Mouse (Mus musculus): ENCODE results near the gene Atp2b1. TPM values are rescaled to one million over a fixed set of nuclear protein-coding genes. Genes with fewer than 3 reads are reported as not detected.
A peak's percentile ranks its signal among the peaks of the same experiment; 100 is the strongest.

Gene Atp2b1
- polyA plus RNA-seq, 1 experiment from 2014 or later, result 176 TPM

- no peak overlapping the region for H3K27ac ChIP-seq (ENCODE audit: low read depth)
- WGBS, result 78% methylated on average over 18 of the region's 18 CpGs
- DNase-seq (no peak), ATAC-seq (ENCODE audit: insufficient read depth) (no peak)
- H3K9ac ChIP-seq, result no peak overlapping the region
- TF ChIP-seq CTCF (IDR thresholded peaks at IDR 0.05; ENCODE audit: low read depth), result no peak
- no peaks in the 10 kb centered on the region for H3K9me3 ChIP-seq (ENCODE audit: low read depth, low read length)
- peaks cover 13% of the 10 kb centered on the region for H3K4me1 ChIP-seq (ENCODE audit: insufficient read depth)
- no peak overlapping the region for H3K4me3 ChIP-seq (ENCODE audit: low read depth, low read length)
- peaks cover 16% of the 10 kb centered on the region for H3K36me3 ChIP-seq (ENCODE audit: insufficient read depth)
- no peak overlapping the region for H3K4me2 ChIP-seq
- no peaks in the 10 kb centered on the region for H3K27me3 ChIP-seq (ENCODE audit: insufficient read depth, low read length)
Measured at GRCm38 (mm10) chr10:98972912-98973605, 58.9 kb downstream of the Atp2b1 start.

- TF ChIP-seq CTCF (IDR thresholded peaks at IDR 0.05; ENCODE audit: low read depth), result no peak
- H3K4me3 ChIP-seq (ENCODE audit: low read depth, low read length), result no peak overlapping the region
- peaks cover 17% of the 10 kb centered on the region for H3K4me1 ChIP-seq (ENCODE audit: insufficient read depth)
- no peak overlapping the region for H3K9ac ChIP-seq
- ATAC-seq (ENCODE audit: insufficient read depth) (no peak), DNase-seq (no peak)
- H3K4me2 ChIP-seq, result no peak overlapping the region
- WGBS, result 80% methylated on average over 3 of the region's 3 CpGs
- peaks cover 5% of the 10 kb centered on the region for H3K36me3 ChIP-seq (ENCODE audit: insufficient read depth)
- H3K27ac ChIP-seq (ENCODE audit: low read depth), result no peak overlapping the region
- no peaks in the 10 kb centered on the region for H3K27me3 ChIP-seq (ENCODE audit: insufficient read depth, low read length)
- H3K9me3 ChIP-seq (ENCODE audit: low read depth, low read length), result no peaks in the 10 kb centered on the region
Measured at GRCm38 (mm10) chr10:98974645-98975044, 60.4 kb downstream of the Atp2b1 start.

GRCm38 (mm10) chr10:98975611-98976010 lies 61.4 kb downstream of the Atp2b1 start:
- WGBS, result 70% methylated on average over 6 of the region's 6 CpGs
- Histone ChIP-seq H3K4me1 (ENCODE audit: insufficient read depth) (peaks cover 17% of the 10 kb centered on the region), H3K27ac (ENCODE audit: low read depth) (no peak overlapping the region; the same call in 1 of the 2 replicates), H3K36me3 (ENCODE audit: insufficient read depth) (peaks cover 6% of the 10 kb centered on the region; the same call in 1 of the 2 replicates), H3K9me3 (ENCODE audit: low read depth, low read length) (no peaks in the 10 kb centered on the region), H3K27me3 (ENCODE audit: insufficient read depth, low read length) (no peaks in the 10 kb centered on the region), H3K9ac (no peak overlapping the region), H3K4me3 (ENCODE audit: low read depth, low read length) (no peak overlapping the region), H3K4me2 (no peak overlapping the region)
- no peak for DNase-seq
- no peak for TF ChIP-seq CTCF (IDR thresholded peaks at IDR 0.05; ENCODE audit: low read depth)
- no peak for ATAC-seq (ENCODE audit: insufficient read depth)

GRCm38 (mm10) chr10:98976877-98977494 lies 62.8 kb downstream of the Atp2b1 start:
- WGBS, result 55% methylated on average over 6 of the region's 6 CpGs
- 0 out of 2 replicates have a peak, but pooled peaks have one; percentile 36 for ATAC-seq (ENCODE audit: insufficient read depth)

GRCm38 (mm10) chr10:98978766-98979165 lies 64.6 kb downstream of the Atp2b1 start:
- TF ChIP-seq CTCF (IDR thresholded peaks at IDR 0.05; ENCODE audit: low read depth), result no peak
- Histone ChIP-seq H3K4me2 (no peak overlapping the region), H3K27ac (ENCODE audit: low read depth) (no peak overlapping the region), H3K9me3 (ENCODE audit: low read depth, low read length) (no peaks in the 10 kb centered on the region), H3K36me3 (ENCODE audit: insufficient read depth) (peaks cover 13% of the 10 kb centered on the region; the same call in 1 of the 2 replicates), H3K4me1 (ENCODE audit: insufficient read depth) (peaks cover 17% of the 10 kb centered on the region), H3K9ac (no peak overlapping the region), H3K27me3 (ENCODE audit: insufficient read depth, low read length) (no peaks in the 10 kb centered on the region), H3K4me3 (ENCODE audit: low read depth, low read length) (no peak overlapping the region)
- no peak for ATAC-seq (ENCODE audit: insufficient read depth)
- 46% methylated on average over 6 of the region's 6 CpGs for WGBS
- no peak for DNase-seq

More at GRCm38 (mm10) chr10:98976877-98977494, 62.8 kb downstream of the Atp2b1 start:
- Histone ChIP-seq H3K9me3 (ENCODE audit: low read depth, low read length) (no peaks in the 10 kb centered on the region), H3K4me3 (ENCODE audit: low read depth, low read length) (no peak overlapping the region), H3K36me3 (ENCODE audit: insufficient read depth) (peaks cover 10% of the 10 kb centered on the region; the same call in 1 of the 2 replicates), H3K27ac (ENCODE audit: low read depth) (peak overlapping the region; percentile 45; the same call in 1 of the 2 replicates), H3K4me1 (ENCODE audit: insufficient read depth) (peaks cover 17% of the 10 kb centered on the region), H3K4me2 (peak overlapping the region; percentile 23; the same call in 1 of the 2 replicates), H3K27me3 (ENCODE audit: insufficient read depth, low read length) (no peaks in the 10 kb centered on the region), H3K9ac (no peak overlapping the region)
- TF ChIP-seq CTCF (IDR thresholded peaks at IDR 0.05; ENCODE audit: low read depth), result no peak
- no peak for DNase-seq

GRCm38 (mm10) chr10:98979296-98979695 lies 65.1 kb downstream of the Atp2b1 start:
- H3K4me1 ChIP-seq (ENCODE audit: insufficient read depth), result peaks cover 17% of the 10 kb centered on the region
- H3K4me2 ChIP-seq, result no peak overlapping the region
- H3K27me3 ChIP-seq (ENCODE audit: insufficient read depth, low read length), result no peaks in the 10 kb centered on the region
- peaks cover 13% of the 10 kb centered on the region; the same call in 1 of the 2 replicates for H3K36me3 ChIP-seq (ENCODE audit: insufficient read depth)
- DNase-seq, result peak; percentile 38
- WGBS, result 58% methylated on average over 7 of the region's 7 CpGs
- no peaks in the 10 kb centered on the region for H3K9me3 ChIP-seq (ENCODE audit: low read depth, low read length)
- H3K4me3 ChIP-seq (ENCODE audit: low read depth, low read length), result no peak overlapping the region
- TF ChIP-seq CTCF (IDR thresholded peaks at IDR 0.05; ENCODE audit: low read depth), result no peak
- 0 out of 2 replicates have a peak overlapping the region, but pooled peaks have one; percentile 13 for H3K27ac ChIP-seq (ENCODE audit: low read depth)
- ATAC-seq (ENCODE audit: insufficient read depth), result peak; percentile 45
- no peak overlapping the region for H3K9ac ChIP-seq

GRCm38 (mm10) chr10:98979951-98980350 lies 65.7 kb downstream of the Atp2b1 start:
- H3K4me3 ChIP-seq (ENCODE audit: low read depth, low read length), result no peak overlapping the region
- no peak for ATAC-seq (ENCODE audit: insufficient read depth)

More at GRCm38 (mm10) chr10:98979951-98980350, 65.7 kb downstream of the Atp2b1 start:
- no peak for DNase-seq
- Histone ChIP-seq H3K27ac (ENCODE audit: low read depth) (no peak overlapping the region), H3K4me1 (ENCODE audit: insufficient read depth) (peaks cover 17% of the 10 kb centered on the region), H3K4me2 (no peak overlapping the region), H3K9ac (no peak overlapping the region), H3K36me3 (ENCODE audit: insufficient read depth) (peaks cover 13% of the 10 kb centered on the region; the same call in 1 of the 2 replicates), H3K9me3 (ENCODE audit: low read depth, low read length) (no peaks in the 10 kb centered on the region), H3K27me3 (ENCODE audit: insufficient read depth, low read length) (no peaks in the 10 kb centered on the region)
- WGBS, result 82% methylated on average over 8 of the region's 8 CpGs
- TF ChIP-seq CTCF (IDR thresholded peaks at IDR 0.05; ENCODE audit: low read depth), result no peak

Measured in lung, embryonic 14.5 days (tissue).